Mouse (Mus musculus) CD8-positive naive resting alpha-beta T cell, adult 2 months (primary cell): ENCODE results near the gene Plxdc2.
A peak's percentile ranks its signal among the peaks of the same experiment; 100 is the strongest.

ENCODE experiments used
- DNase-seq, 2 experiments: peaks; one replicate each; pipeline ENCODE4 v3.0.0; 2022; ENCODE audit warnings: low read depth in 2 of 2, low spot score in 2 of 2

The Plxdc2 gene

GRCm38 (mm10) chr2:16559287-16559686, 203.2 kb downstream of the Plxdc2 start:
- DNase-seq = no peak

GRCm38 (mm10) chr2:16568263-16568662, 212.2 kb downstream of the Plxdc2 start:
- no peak for DNase-seq

- DNase-seq = no peak
Observed at GRCm38 (mm10) chr2:16571169-16571751, 215.2 kb downstream of the Plxdc2 start.

- DNase-seq = no peak
Observed at GRCm38 (mm10) chr2:16576566-16576965, 220.5 kb downstream of the Plxdc2 start.

- DNase-seq = no peak
Observed at GRCm38 (mm10) chr2:16578153-16578552, 222.0 kb downstream of the Plxdc2 start.

- DNase-seq = no peak
Observed at GRCm38 (mm10) chr2:16588546-16588945, 232.4 kb downstream of the Plxdc2 start.

GRCm38 (mm10) chr2:16595451-16595850, 239.3 kb downstream of the Plxdc2 start:
- DNase-seq = no peak

- no peak for DNase-seq
Observed at GRCm38 (mm10) chr2:16598231-16598630, 242.1 kb downstream of the Plxdc2 start.

- no peak for DNase-seq
Observed at GRCm38 (mm10) chr2:16604291-16604690, 248.2 kb downstream of the Plxdc2 start.

- no peak for DNase-seq
Observed at GRCm38 (mm10) chr2:16607792-16608586, 251.9 kb downstream of the Plxdc2 start.

- DNase-seq = no peak
Observed at GRCm38 (mm10) chr2:16642061-16642460, 286.0 kb downstream of the Plxdc2 start.

GRCm38 (mm10) chr2:16651713-16652112, 295.6 kb downstream of the Plxdc2 start:
- no peak for DNase-seq

- no peak for DNase-seq
Observed at GRCm38 (mm10) chr2:16664516-16664915, 308.4 kb downstream of the Plxdc2 start.

GRCm38 (mm10) chr2:16668391-16668790, 312.3 kb downstream of the Plxdc2 start:
- DNase-seq = no peak

- no peak for DNase-seq
Observed at GRCm38 (mm10) chr2:16682905-16683304, 326.8 kb downstream of the Plxdc2 start.

- no peak for DNase-seq
Observed at GRCm38 (mm10) chr2:16683739-16684138, 327.6 kb downstream of the Plxdc2 start.

GRCm38 (mm10) chr2:16684529-16684928, 328.4 kb downstream of the Plxdc2 start:
- no peak for DNase-seq

- DNase-seq = no peak
Observed at GRCm38 (mm10) chr2:16696390-16696789, 340.3 kb downstream of the Plxdc2 start.

- DNase-seq = no peak
Observed at GRCm38 (mm10) chr2:16697181-16697580, 341.1 kb downstream of the Plxdc2 start.

GRCm38 (mm10) chr2:16706227-16706626, 350.1 kb downstream of the Plxdc2 start:
- DNase-seq = peak in 1 of 2 experiments; percentile 4

GRCm38 (mm10) chr2:16709885-16710284, 353.8 kb downstream of the Plxdc2 start:
- no peak for DNase-seq

GRCm38 (mm10) chr2:16731033-16731432, 374.9 kb downstream of the Plxdc2 start:
- DNase-seq = no peak

- DNase-seq = no peak
Observed at GRCm38 (mm10) chr2:16734381-16734780, 378.3 kb downstream of the Plxdc2 start.
